Mouse (Mus musculus): ENCODE results near the gene Lrfn5.

GRCm38 (mm10) chr12:61526199-61526598, 3.2 kb downstream of the Lrfn5 start:
- TF ChIP-seq USF1 (IDR thresholded peaks at IDR 0.05; ENCODE audit: low read depth) = no peak
- TF ChIP-seq CTCF (IDR thresholded peaks at IDR 0.05; ENCODE audit: control insufficient read depth, insufficient read depth, insufficient read length) = no peak
- no peak for TF ChIP-seq MAX (IDR thresholded peaks at IDR 0.05)
- no peak for TF ChIP-seq MYOG (IDR thresholded peaks at IDR 0.05; ENCODE audit: control insufficient read depth, extremely low read depth, insufficient read length)
- TF ChIP-seq CEBPB (IDR thresholded peaks at IDR 0.05; ENCODE audit: low read depth) = no peak
- TF ChIP-seq MYOD1 (IDR thresholded peaks at IDR 0.05; ENCODE audit: control insufficient read depth, insufficient read length, low read depth) = no peak

Measured in C2C12 (cell line).